Mouse (Mus musculus): ENCODE results near the gene Kmt2c. TPM values are rescaled to one million over a fixed set of nuclear protein-coding genes. Genes with fewer than 3 reads are reported as not detected.
"Not testable (repeated sequence)": the region's sequence is repeated elsewhere in the genome, so short reads cannot be mapped to it uniquely, and the experiment has no call there.

The Kmt2c gene
- total and polyA plus RNA-seq, 2 experiments from 2014 or later, result 11.3 to 58.9 TPM

DNA sequence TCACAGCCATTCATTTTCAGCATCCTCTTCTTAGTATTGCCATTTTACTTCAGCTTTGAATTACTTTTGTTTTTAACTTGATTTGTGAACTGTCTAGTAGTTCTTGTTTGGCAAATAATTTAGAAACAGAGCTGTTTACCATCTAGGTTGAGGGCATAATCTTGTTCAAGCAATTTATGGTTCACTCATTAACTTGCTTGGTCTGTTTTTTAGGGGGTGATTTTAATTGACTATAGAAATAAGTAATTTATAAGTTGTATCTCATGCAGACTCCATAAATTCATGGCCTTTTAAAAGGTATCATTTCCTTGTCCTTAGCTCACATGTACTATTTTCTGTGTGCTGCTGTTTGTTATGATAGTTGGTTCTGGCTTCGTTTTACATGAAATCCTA, 252.1 kb downstream of the Kmt2c start:
- Histone ChIP-seq H3K4me2 (ENCODE audit: low read depth) (no peak overlapping the region), H3K4me3 (ENCODE audit: low read depth, low read length) (no peak overlapping the region), H3K27ac (ENCODE audit: low read depth, low read length) (no peak overlapping the region), H3K9me3 (ENCODE audit: low read length) (no peaks in the 10 kb centered on the region), H3K4me1 (ENCODE audit: insufficient read depth) (no peaks in the 10 kb centered on the region), H3K27me3 (ENCODE audit: insufficient read depth, low read length) (no peaks in the 10 kb centered on the region), H3K9ac (no peak overlapping the region), H3K36me3 (ENCODE audit: insufficient read depth) (peaks cover 28% of the 10 kb centered on the region)
- ATAC-seq (no peak), DNase-seq (no peak)
- WGBS, result 83% methylated on average over 1 of the region's 1 CpGs
- no peak for TF ChIP-seq CTCF (IDR thresholded peaks at IDR 0.05; ENCODE audit: low read depth)

DNA sequence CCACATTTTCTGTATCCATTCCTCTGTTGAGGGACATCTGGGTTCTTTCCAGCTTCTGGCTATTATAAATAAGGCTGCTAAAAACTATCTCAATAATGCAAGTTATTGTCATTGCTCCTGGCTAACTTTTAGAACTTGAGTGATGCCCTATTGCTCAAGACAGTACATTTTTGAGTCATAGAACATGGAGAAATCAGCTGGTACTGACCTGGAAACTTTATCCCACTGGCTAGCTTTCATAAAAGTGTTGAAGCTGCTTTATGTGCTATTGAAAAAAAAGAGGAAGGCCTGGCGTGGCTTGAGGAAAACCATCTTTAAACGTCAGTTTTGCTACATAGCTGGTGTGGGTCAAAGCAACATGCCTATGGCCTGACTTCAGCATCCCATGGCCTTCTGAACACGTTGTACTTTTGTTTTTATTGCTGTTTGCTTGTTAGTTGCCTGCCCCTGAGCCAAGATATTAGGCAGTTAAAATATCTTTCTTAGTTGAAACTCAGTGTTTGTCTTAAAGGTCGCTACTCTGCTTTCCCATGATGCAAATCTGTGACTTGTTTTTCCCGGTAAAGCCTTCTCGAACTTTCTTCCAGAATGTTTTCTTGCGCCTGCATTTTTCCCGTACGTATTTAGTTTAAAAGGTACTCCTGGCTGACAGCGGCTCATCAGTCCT, 252.6 kb downstream of the Kmt2c start:
- no peak overlapping the region for H3K9ac ChIP-seq
- no peaks in the 10 kb centered on the region for H3K27me3 ChIP-seq (ENCODE audit: insufficient read depth, low read length)
- 91% methylated on average over 10 of the region's 10 CpGs for WGBS
- no peak for TF ChIP-seq CTCF (IDR thresholded peaks at IDR 0.05; ENCODE audit: low read depth)
- ATAC-seq, result no peak
- H3K27ac ChIP-seq (ENCODE audit: low read depth, low read length), result no peak overlapping the region
- H3K4me1 ChIP-seq (ENCODE audit: insufficient read depth), result no peaks in the 10 kb centered on the region
- peaks cover 23% of the 10 kb centered on the region for H3K36me3 ChIP-seq (ENCODE audit: insufficient read depth)
- no peaks in the 10 kb centered on the region for H3K9me3 ChIP-seq (ENCODE audit: low read length)
- no peak overlapping the region for H3K4me3 ChIP-seq (ENCODE audit: low read depth, low read length)
- no peak overlapping the region for H3K4me2 ChIP-seq (ENCODE audit: low read depth)
- DNase-seq, result no peak

DNA sequence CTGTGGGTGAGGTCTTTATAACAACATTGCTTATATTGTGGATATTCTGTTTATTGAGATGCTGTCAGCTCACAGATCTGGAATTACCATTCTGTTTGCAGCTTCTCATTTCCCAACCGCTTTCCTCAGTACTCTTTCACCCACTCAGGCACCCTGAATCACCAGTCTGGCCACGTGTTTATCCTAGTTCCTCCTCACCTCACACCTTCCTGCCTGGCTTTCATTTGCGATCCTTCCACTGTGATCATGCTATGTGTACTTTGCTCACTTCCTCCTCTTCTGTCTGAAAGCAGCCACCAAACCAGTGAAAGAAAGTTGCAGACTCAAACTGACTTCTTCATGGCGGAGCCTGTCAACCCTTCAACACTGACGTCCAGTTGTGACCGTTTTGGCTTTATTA, 255.5 kb downstream of the Kmt2c start:
- ATAC-seq (no peak), DNase-seq (no peak)
- Histone ChIP-seq H3K4me1 (ENCODE audit: insufficient read depth) (no peaks in the 10 kb centered on the region), H3K4me2 (ENCODE audit: low read depth) (no peak overlapping the region), H3K9ac (no peak overlapping the region), H3K27ac (ENCODE audit: low read depth, low read length) (no peak overlapping the region), H3K36me3 (ENCODE audit: insufficient read depth) (no peaks in the 10 kb centered on the region; the same call in 1 of the 2 replicates), H3K9me3 (ENCODE audit: low read length) (no peaks in the 10 kb centered on the region), H3K4me3 (ENCODE audit: low read depth, low read length) (no peak overlapping the region), H3K27me3 (ENCODE audit: insufficient read depth, low read length) (no peaks in the 10 kb centered on the region)
- TF ChIP-seq CTCF (IDR thresholded peaks at IDR 0.05; ENCODE audit: low read depth), result no peak
- 93% methylated on average over 6 of the region's 6 CpGs for WGBS

DNA sequence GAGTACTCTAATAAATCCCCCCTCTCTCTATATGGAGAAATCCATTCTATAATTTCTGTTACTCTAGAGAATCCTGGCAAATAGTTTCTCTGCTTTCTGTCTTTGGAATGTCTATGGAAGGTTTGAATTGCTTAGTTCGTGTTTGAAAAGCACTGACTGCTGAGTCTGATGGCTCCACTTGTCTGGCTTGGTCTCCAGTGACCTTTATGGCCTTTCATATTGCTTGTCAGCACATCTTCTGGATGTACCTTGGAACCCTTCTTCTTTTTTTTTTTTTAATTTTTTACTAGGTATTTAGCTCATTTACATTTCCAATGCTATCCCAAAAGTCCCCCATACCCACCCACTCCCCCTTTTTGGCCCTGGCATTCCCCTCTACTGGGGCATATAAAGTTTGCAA, 274.2 kb downstream of the Kmt2c start:
- not testable (repeated sequence) for H3K27ac ChIP-seq (ENCODE audit: low read depth, low read length); DNase-seq; H3K36me3 ChIP-seq (ENCODE audit: insufficient read depth); H3K9me3 ChIP-seq (ENCODE audit: low read length); H3K4me1 ChIP-seq (ENCODE audit: insufficient read depth); H3K4me2 ChIP-seq (ENCODE audit: low read depth); H3K4me3 ChIP-seq (ENCODE audit: low read depth, low read length); H3K27me3 ChIP-seq (ENCODE audit: insufficient read depth, low read length); ATAC-seq; H3K9ac ChIP-seq
- 100% methylated on average over 1 of the region's 1 CpGs for WGBS

DNA sequence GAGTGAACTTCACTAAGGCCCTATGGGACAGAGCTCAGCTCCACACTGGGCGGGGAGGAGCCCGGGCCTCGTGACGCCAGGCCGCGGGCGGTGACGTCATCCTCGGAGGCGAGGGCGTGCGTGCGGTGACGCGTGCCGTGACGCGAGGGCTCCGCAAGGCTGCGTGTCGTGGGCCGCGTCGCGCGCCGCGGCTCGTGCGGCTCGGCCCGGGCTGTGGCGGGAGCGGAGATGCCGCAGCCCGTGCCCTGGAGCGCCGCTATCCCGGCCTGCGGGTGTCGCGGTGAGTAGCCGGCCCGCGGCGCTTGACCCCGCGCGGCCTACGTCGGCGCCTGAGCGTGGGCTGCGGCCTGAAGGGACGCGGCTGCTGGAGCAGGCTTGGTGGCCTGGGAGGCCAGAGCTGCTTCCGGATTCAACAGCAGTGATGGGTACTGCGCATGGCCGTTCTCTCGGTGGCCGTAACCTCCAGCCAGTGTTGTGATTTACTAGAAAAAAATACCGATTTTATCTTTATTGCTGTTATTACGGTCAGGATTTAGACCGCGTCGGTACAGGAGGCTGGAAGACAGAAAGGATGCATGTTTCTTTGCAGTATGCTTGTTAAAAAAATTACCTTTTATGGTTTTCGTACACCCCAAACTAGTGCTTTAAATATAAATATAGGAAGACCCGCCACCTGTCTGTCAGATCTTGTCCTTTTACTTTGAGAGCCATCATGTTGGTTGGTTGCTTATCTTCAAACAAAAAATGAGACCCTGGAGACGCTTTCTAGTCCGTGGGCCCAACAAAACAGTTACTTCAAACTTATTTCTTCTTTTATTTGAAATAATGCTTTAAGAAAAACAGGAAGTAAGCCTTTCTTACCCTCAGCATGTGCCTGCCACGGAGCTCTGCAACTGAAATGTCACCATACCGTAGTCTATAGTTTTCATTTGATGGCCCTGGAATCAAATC, 275.6 kb downstream of the Kmt2c start, which contains the start of gene E130116L18Rik:
TSS of gene E130116L18Rik (minus strand) at position 402 of the 951 bp plus-strand sequence.
- H3K4me1 ChIP-seq (ENCODE audit: insufficient read depth), result peaks cover 5% of the 10 kb centered on the region
- WGBS, result 3% methylated on average over 72 of the region's 72 CpGs
- ATAC-seq (peak; percentile 99), DNase-seq (peak; percentile 94)
- no peaks in the 10 kb centered on the region for H3K27me3 ChIP-seq (ENCODE audit: insufficient read depth, low read length)
- H3K36me3 ChIP-seq (ENCODE audit: insufficient read depth), result no peaks in the 10 kb centered on the region
- H3K27ac ChIP-seq (ENCODE audit: low read depth, low read length), result peak within 1 kb of the TSS; percentile 89
- H3K4me3 ChIP-seq (ENCODE audit: low read depth, low read length), result peak within 1 kb of the TSS; percentile 56
- no peaks in the 10 kb centered on the region for H3K9me3 ChIP-seq (ENCODE audit: low read length)
- H3K4me2 ChIP-seq (ENCODE audit: low read depth), result peak within 1 kb of the TSS; percentile 62
- TF ChIP-seq CTCF (IDR thresholded peaks at IDR 0.05; ENCODE audit: low read depth), result no peak
- H3K9ac ChIP-seq, result peak within 1 kb of the TSS; percentile 68

Other genes starting within 250 kb of the Kmt2c start
- not detected in 2 replicates for gene Cct8l1, start 17.3 kb upstream of the Kmt2c start, total RNA-seq (2014; rRNA removed)
- not detected in 2 replicates for gene Cct8l1, start 17.3 kb upstream of the Kmt2c start, polyA plus RNA-seq (2015; fragmentation: Nextera tagmentation; extraction: Ambion mirVana)
- 7.3 and 7.6 TPM in 2 replicates for gene Xrcc2, start 207.0 kb upstream of the Kmt2c start, total RNA-seq (2014; rRNA removed)
- gene Xrcc2, start 207.0 kb upstream of the Kmt2c start, polyA plus RNA-seq (2015; fragmentation: Nextera tagmentation; extraction: Ambion mirVana), result 3.3 and 4.1 TPM in 2 replicates